Mouse (Mus musculus): ENCODE results near the gene Spcs2. TPM values are rescaled to one million over a fixed set of nuclear protein-coding genes. Genes with fewer than 3 reads are reported as not detected.
"Not testable (repeated sequence)": the region's sequence is repeated elsewhere in the genome, so short reads cannot be mapped to it uniquely, and the experiment has no call there.

The Spcs2 gene
- polyA plus RNA-seq, 1 experiment from 2014 or later = 423 TPM

DNA sequence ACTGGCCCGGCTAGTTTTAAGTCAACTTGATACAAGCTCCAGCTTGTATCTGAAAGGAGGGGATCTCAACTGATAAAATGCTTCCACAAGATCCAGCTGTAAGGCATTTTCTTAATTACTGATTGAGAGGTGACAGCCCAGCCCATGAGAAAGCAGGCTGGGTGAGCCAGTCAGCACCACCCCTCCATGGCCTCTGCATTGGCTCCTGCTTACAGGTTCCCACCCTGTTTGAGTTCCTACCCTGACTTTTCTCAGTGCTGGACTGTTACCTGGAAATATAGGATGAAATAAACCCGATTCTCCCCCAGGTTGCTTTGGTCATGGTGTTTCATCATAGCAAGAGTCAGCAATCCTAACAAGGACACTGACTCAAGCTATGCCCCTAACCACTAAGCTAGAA, 41.3 kb downstream of the Spcs2 start:
- WGBS = 79% methylated on average over 2 of the region's 2 CpGs

DNA sequence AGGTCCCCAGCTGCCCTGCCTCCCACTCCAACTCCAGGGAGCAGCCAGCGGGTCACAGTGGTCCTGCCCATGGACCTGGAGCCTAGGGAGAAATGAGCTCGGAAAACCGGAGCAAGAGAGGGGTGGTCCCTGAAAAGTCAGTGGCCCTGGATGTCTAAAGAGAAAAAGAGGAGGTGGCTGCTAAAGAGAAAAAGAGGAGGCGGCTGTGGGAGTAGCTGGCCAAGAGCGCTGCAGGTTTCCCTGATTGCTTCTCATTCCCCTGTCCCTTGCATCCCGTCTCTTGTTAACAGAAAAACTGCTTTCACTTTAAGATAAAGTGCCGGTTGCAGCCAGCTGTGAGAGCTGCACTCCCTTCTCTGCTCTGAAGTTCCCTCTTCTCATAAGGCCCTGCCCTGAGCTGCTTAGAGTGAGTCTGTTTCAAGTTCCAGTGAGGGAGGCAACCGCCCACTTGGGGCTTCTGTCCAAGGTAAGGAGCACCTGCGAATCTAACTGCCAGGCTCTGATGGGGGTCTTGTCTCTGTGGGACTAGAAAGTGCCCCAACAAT, 45.0 kb downstream of the Spcs2 start:
- not testable (repeated sequence) for H3K9me3 ChIP-seq (ENCODE audit: control insufficient read depth, low read length); H3K36me3 ChIP-seq (ENCODE audit: control insufficient read depth, insufficient read depth, low read length); H3K4me1 ChIP-seq (ENCODE audit: control insufficient read depth, insufficient read depth, low read length); H3K27ac ChIP-seq (ENCODE audit: low read length); H3K4me3 ChIP-seq (ENCODE audit: low read length); H3K27me3 ChIP-seq (replicated peaks; ENCODE audit: control insufficient read depth, insufficient read depth, low read length); H3K4me2 ChIP-seq (ENCODE audit: low read depth, low read length); H3K9ac ChIP-seq (ENCODE audit: low read depth, low read length); ATAC-seq
- WGBS = 36% methylated on average over 9 of the region's 9 CpGs

More for the DNA sequence above, 41.3 kb downstream of the Spcs2 start:
- Histone ChIP-seq H3K27me3 (replicated peaks; ENCODE audit: control insufficient read depth, insufficient read depth, low read length) (no peaks in the 10 kb centered on the region), H3K9ac (ENCODE audit: low read depth, low read length) (no peak overlapping the region), H3K36me3 (ENCODE audit: control insufficient read depth, insufficient read depth, low read length) (no peaks in the 10 kb centered on the region), H3K4me1 (ENCODE audit: control insufficient read depth, insufficient read depth, low read length) (peaks cover 15% of the 10 kb centered on the region), H3K27ac (ENCODE audit: low read length) (no peak overlapping the region), H3K4me2 (ENCODE audit: low read depth, low read length) (no peak overlapping the region), H3K9me3 (ENCODE audit: control insufficient read depth, low read length) (no peaks in the 10 kb centered on the region), H3K4me3 (ENCODE audit: low read length) (no peak overlapping the region)
- no peak for ATAC-seq

GRCm38 (mm10) chr7:99813394-99813793, 49.9 kb downstream of the Spcs2 start:
- no peaks in the 10 kb centered on the region for H3K4me1 ChIP-seq (ENCODE audit: control insufficient read depth, insufficient read depth, low read length)
- H3K4me2 ChIP-seq (ENCODE audit: low read depth, low read length) = no peak overlapping the region
- 91% methylated on average over 11 of the region's 11 CpGs for WGBS
- peaks cover 19% of the 10 kb centered on the region for H3K36me3 ChIP-seq (ENCODE audit: control insufficient read depth, insufficient read depth, low read length)
- H3K27me3 ChIP-seq (replicated peaks; ENCODE audit: control insufficient read depth, insufficient read depth, low read length) = no peaks in the 10 kb centered on the region
- no peak for ATAC-seq
- peaks cover 11% of the 10 kb centered on the region; the same call in 1 of the 2 replicates for H3K9me3 ChIP-seq (ENCODE audit: control insufficient read depth, low read length)
- no peak overlapping the region for H3K4me3 ChIP-seq (ENCODE audit: low read length)
- H3K9ac ChIP-seq (ENCODE audit: low read depth, low read length) = no peak overlapping the region
- no peak overlapping the region for H3K27ac ChIP-seq (ENCODE audit: low read length)

DNA sequence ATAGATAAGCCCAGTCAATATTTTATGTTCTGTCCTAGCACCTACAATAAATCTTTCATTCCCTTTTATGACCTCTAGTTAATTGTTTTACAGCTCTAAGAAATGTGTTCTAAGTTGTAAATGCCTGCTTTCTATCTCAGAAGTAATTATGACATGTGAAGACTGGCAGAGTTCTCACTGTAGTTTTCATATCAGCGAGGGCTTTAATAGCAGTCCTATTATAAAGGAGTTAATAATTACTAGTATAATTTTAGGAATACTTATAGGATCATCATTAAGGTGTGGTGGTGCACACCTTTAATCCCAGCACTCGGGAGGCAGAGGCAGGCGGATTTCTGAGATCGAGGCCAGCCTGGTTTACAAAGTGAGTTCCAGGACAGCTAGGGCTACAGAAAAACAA, 51.6 kb downstream of the Spcs2 start:
- peak; percentile 81 for ATAC-seq
- WGBS = 59% methylated on average over 4 of the region's 4 CpGs
- Histone ChIP-seq H3K4me3 (ENCODE audit: low read length) (no peak overlapping the region), H3K9me3 (ENCODE audit: control insufficient read depth, low read length) (peaks cover 11% of the 10 kb centered on the region; the same call in 1 of the 2 replicates), H3K27ac (ENCODE audit: low read length) (no peak overlapping the region), H3K4me2 (ENCODE audit: low read depth, low read length) (no peak overlapping the region), H3K27me3 (replicated peaks; ENCODE audit: control insufficient read depth, insufficient read depth, low read length) (no peaks in the 10 kb centered on the region), H3K4me1 (ENCODE audit: control insufficient read depth, insufficient read depth, low read length) (no peaks in the 10 kb centered on the region), H3K9ac (ENCODE audit: low read depth, low read length) (no peak overlapping the region), H3K36me3 (ENCODE audit: control insufficient read depth, insufficient read depth, low read length) (peaks cover 19% of the 10 kb centered on the region)

DNA sequence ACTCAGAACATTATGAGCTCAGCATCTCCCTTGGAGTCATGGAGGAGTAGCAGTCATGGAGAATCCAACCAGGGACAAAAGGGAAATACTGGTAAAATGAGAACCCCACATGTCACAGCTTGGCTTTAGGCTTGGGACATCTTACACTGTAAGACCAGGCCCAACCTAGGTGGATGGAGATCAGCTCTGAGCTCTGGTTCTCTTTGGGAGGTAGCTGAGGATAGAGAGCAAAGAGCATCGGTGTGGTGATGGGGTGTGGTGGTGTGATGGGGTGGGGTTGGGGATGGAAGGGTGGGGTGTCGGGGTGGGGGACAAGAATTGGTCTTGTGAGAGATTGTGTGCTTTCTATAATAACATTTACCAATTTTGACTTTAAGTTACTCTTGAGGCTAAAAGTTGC, 52.4 kb downstream of the Spcs2 start:
- H3K27me3 ChIP-seq (replicated peaks; ENCODE audit: control insufficient read depth, insufficient read depth, low read length) = no peaks in the 10 kb centered on the region
- H3K4me2 ChIP-seq (ENCODE audit: low read depth, low read length) = no peak overlapping the region
- peaks cover 19% of the 10 kb centered on the region for H3K36me3 ChIP-seq (ENCODE audit: control insufficient read depth, insufficient read depth, low read length)
- H3K27ac ChIP-seq (ENCODE audit: low read length) = no peak overlapping the region
- peaks cover 11% of the 10 kb centered on the region; the same call in 1 of the 2 replicates for H3K9me3 ChIP-seq (ENCODE audit: control insufficient read depth, low read length)
- no peak overlapping the region for H3K9ac ChIP-seq (ENCODE audit: low read depth, low read length)
- no peak for ATAC-seq
- H3K4me1 ChIP-seq (ENCODE audit: control insufficient read depth, insufficient read depth, low read length) = no peaks in the 10 kb centered on the region
- 89% methylated on average over 2 of the region's 2 CpGs for WGBS
- H3K4me3 ChIP-seq (ENCODE audit: low read length) = no peak overlapping the region

- not testable (repeated sequence) for H3K4me2 ChIP-seq (ENCODE audit: low read depth, low read length); H3K36me3 ChIP-seq (ENCODE audit: control insufficient read depth, insufficient read depth, low read length); H3K4me1 ChIP-seq (ENCODE audit: control insufficient read depth, insufficient read depth, low read length); H3K9me3 ChIP-seq (ENCODE audit: control insufficient read depth, low read length); ATAC-seq; H3K9ac ChIP-seq (ENCODE audit: low read depth, low read length); H3K4me3 ChIP-seq (ENCODE audit: low read length); H3K27ac ChIP-seq (ENCODE audit: low read length); H3K27me3 ChIP-seq (replicated peaks; ENCODE audit: control insufficient read depth, insufficient read depth, low read length)
- WGBS = 72% methylated on average over 7 of the region's 7 CpGs
Measured at GRCm38 (mm10) chr7:99807043-99807442, 56.2 kb downstream of the Spcs2 start.

- 86% methylated on average over 1 of the region's 1 CpGs for WGBS
- no peaks in the 10 kb centered on the region for H3K36me3 ChIP-seq (ENCODE audit: control insufficient read depth, insufficient read depth, low read length)
Measured at GRCm38 (mm10) chr7:99805340-99805739, 57.9 kb downstream of the Spcs2 start.

DNA sequence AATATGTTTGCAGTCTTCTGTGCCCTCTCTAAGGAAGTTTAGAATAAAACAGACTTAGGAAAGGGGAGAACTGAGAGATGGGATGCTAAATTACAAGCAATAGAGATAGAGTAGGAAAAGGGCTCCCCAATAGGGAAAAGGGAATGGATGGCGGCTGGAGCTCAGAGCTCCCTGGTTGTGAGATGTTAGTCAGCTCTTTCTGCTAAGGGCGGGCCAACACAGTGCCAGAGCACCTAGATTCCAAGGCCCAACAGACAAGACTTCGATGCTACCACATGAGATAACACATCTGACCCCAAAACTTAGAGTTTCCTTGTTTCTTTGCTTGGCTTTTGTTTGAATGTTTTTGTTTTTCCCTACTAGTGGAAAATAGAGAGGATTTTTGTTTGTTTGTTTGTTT, 59.2 kb downstream of the Spcs2 start:
- H3K27ac ChIP-seq (ENCODE audit: low read length); H3K36me3 ChIP-seq (ENCODE audit: control insufficient read depth, insufficient read depth, low read length); H3K9ac ChIP-seq (ENCODE audit: low read depth, low read length); H3K9me3 ChIP-seq (ENCODE audit: control insufficient read depth, low read length); H3K4me1 ChIP-seq (ENCODE audit: control insufficient read depth, insufficient read depth, low read length); ATAC-seq; H3K4me2 ChIP-seq (ENCODE audit: low read depth, low read length); H3K27me3 ChIP-seq (replicated peaks; ENCODE audit: control insufficient read depth, insufficient read depth, low read length); H3K4me3 ChIP-seq (ENCODE audit: low read length): not testable (repeated sequence)
- 85% methylated on average over 3 of the region's 3 CpGs for WGBS

More at GRCm38 (mm10) chr7:99805340-99805739, 57.9 kb downstream of the Spcs2 start:
- Histone ChIP-seq H3K4me3 (ENCODE audit: low read length) (no peak overlapping the region), H3K9ac (ENCODE audit: low read depth, low read length) (no peak overlapping the region), H3K9me3 (ENCODE audit: control insufficient read depth, low read length) (no peaks in the 10 kb centered on the region), H3K27me3 (replicated peaks; ENCODE audit: control insufficient read depth, insufficient read depth, low read length) (no peaks in the 10 kb centered on the region), H3K4me2 (ENCODE audit: low read depth, low read length) (no peak overlapping the region), H3K4me1 (ENCODE audit: control insufficient read depth, insufficient read depth, low read length) (no peaks in the 10 kb centered on the region), H3K27ac (ENCODE audit: low read length) (no peak overlapping the region)
- no peak for ATAC-seq

DNA sequence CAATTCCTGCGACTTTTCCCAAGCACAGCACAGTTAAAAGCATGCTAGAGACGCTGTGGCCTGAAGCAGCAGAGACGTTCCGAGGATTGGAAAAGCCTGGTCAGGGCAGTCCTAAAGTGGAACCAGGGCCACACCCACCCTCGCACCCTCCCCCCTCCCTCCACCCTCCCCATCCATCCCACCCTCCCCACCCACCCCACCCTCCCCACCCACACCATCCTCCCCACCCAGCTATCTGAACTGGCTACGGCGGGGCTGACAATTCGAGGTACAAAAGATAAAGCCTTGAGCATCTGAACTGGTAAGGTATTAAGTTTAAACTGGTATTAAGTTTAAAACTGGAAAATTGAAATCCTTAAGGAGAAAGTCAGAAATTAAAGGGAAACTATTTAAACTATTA, 59.7 kb downstream of the Spcs2 start:
- no peaks in the 10 kb centered on the region for H3K4me1 ChIP-seq (ENCODE audit: control insufficient read depth, insufficient read depth, low read length)
- H3K27ac ChIP-seq (ENCODE audit: low read length) = no peak overlapping the region
- no peak for ATAC-seq
- no peak overlapping the region for H3K4me3 ChIP-seq (ENCODE audit: low read length)
- 63% methylated on average over 8 of the region's 8 CpGs for WGBS
- H3K27me3 ChIP-seq (replicated peaks; ENCODE audit: control insufficient read depth, insufficient read depth, low read length) = no peaks in the 10 kb centered on the region
- no peaks in the 10 kb centered on the region for H3K9me3 ChIP-seq (ENCODE audit: control insufficient read depth, low read length)
- no peak overlapping the region for H3K4me2 ChIP-seq (ENCODE audit: low read depth, low read length)
- no peaks in the 10 kb centered on the region for H3K36me3 ChIP-seq (ENCODE audit: control insufficient read depth, insufficient read depth, low read length)
- no peak overlapping the region for H3K9ac ChIP-seq (ENCODE audit: low read depth, low read length)

DNA sequence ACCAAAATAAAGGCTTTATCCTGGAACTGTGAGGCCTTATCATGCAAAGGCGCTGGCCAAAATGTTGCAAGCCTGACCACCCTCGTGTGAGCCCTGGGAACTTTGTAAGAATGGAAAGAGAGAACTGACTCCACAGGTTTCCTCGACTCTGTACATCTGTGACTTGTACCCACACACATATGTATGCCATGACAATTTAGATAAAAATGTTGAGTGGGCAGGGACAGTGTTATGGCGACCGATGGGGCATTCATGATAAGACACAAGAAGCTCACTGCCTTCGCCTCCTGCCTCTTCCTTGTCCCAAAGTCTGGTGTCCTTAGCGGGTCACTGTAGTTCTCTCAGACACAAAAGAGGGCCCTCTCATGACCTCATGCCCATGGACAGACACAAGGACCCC, 64.1 kb downstream of the Spcs2 start:
- no peak for ATAC-seq
- WGBS = 77% methylated on average over 7 of the region's 7 CpGs
- no peaks in the 10 kb centered on the region for H3K9me3 ChIP-seq (ENCODE audit: control insufficient read depth, low read length)

More for the DNA sequence above, 64.1 kb downstream of the Spcs2 start:
- H3K4me1 ChIP-seq (ENCODE audit: control insufficient read depth, insufficient read depth, low read length) = peaks cover 7% of the 10 kb centered on the region; the same call in 1 of the 2 replicates
- H3K9ac ChIP-seq (ENCODE audit: low read depth, low read length) = no peak overlapping the region
- no peaks in the 10 kb centered on the region for H3K36me3 ChIP-seq (ENCODE audit: control insufficient read depth, insufficient read depth, low read length)
- no peak overlapping the region for H3K4me2 ChIP-seq (ENCODE audit: low read depth, low read length)
- H3K27ac ChIP-seq (ENCODE audit: low read length) = no peak overlapping the region
- H3K4me3 ChIP-seq (ENCODE audit: low read length) = no peak overlapping the region
- H3K27me3 ChIP-seq (replicated peaks; ENCODE audit: control insufficient read depth, insufficient read depth, low read length) = no peaks in the 10 kb centered on the region

Measured in intestine, embryonic 16.5 days (tissue).